Mouse (Mus musculus): ENCODE data around the gene Antxrl.

Antxrl gene
- long read RNA-seq, experiment 1 = 0 reads
- long read RNA-seq, experiment 2 = 0 reads

- intact Hi-C loops (cut with DNase I) = no loop called here
Observed at GRCm38 (mm10) chr14:34052516-34052915, at the start of gene Antxrl. Gene Antxrl, plus strand, starts transcription at chr14:34052707.

GRCm38 (mm10) chr14:34015063-34015462, 37.4 kb upstream of the Antxrl start, which contains the start of gene Gm30083:
Gene Gm30083, minus strand, starts transcription at chr14:34015182.
- intact Hi-C loops (cut with DNase I) = no loop called here

GRCm38 (mm10) chr14:34016381-34016780, 36.1 kb upstream of the Antxrl start, which contains the start of gene Gm5460:
Gene Gm5460, plus strand, starts transcription at chr14:34016758.
- intact Hi-C loops (cut with DNase I) = no loop called here

- intact Hi-C loops (cut with DNase I) = no loop called here
Observed at GRCm38 (mm10) chr14:34016938-34017337, 35.6 kb upstream of the Antxrl start.

- intact Hi-C loops (cut with DNase I) = no loop called here
Observed at GRCm38 (mm10) chr14:34026710-34027109, 25.8 kb upstream of the Antxrl start.

GRCm38 (mm10) chr14:34033841-34034610, 18.5 kb upstream of the Antxrl start:
- intact Hi-C loops (cut with DNase I) = no loop called here

- intact Hi-C loops (cut with DNase I) = no loop called here
Observed at GRCm38 (mm10) chr14:34041241-34041640, 11.3 kb upstream of the Antxrl start.

GRCm38 (mm10) chr14:34043341-34043740, 9.2 kb upstream of the Antxrl start:
- intact Hi-C loops (cut with DNase I) = no loop called here

GRCm38 (mm10) chr14:34050101-34050779, 2.3 kb upstream of the Antxrl start:
- intact Hi-C loops (cut with DNase I) = no loop called here

- intact Hi-C loops (cut with DNase I) = loop anchor here (10.0 kb wide), 1 partner anchor 107 kb away; no protein-coding TSS in a partner anchor
Observed at GRCm38 (mm10) chr14:34071665-34072064, 19.2 kb downstream of the Antxrl start.

GRCm38 (mm10) chr14:34075346-34075745, 22.8 kb downstream of the Antxrl start:
- intact Hi-C loops (cut with DNase I) = loop anchor here (5.0 to 10.0 kb wide), 2 partner anchors 77 to 111 kb away; partner anchors contain the start of gene Npy4r

GRCm38 (mm10) chr14:34077222-34077621, 24.7 kb downstream of the Antxrl start:
- intact Hi-C loops (cut with DNase I) = loop anchor here (5.0 to 10.0 kb wide), 2 partner anchors 75 to 112 kb away; partner anchors contain the start of gene Npy4r

- intact Hi-C loops (cut with DNase I) = loop anchor here (5.0 to 10.0 kb wide), 2 partner anchors 74 to 113 kb away; partner anchors contain the start of gene Npy4r
Observed at GRCm38 (mm10) chr14:34078293-34078692, 25.8 kb downstream of the Antxrl start.

GRCm38 (mm10) chr14:34080321-34080997, 28.0 kb downstream of the Antxrl start:
- intact Hi-C loops (cut with DNase I) = loop anchor here (1.0 to 10.0 kb wide), 4 partner anchors 25 to 314 kb away; no protein-coding TSS in a partner anchor

- intact Hi-C loops (cut with DNase I) = loop anchor here (10.0 kb wide), 2 partner anchors 279 to 309 kb away; no protein-coding TSS in a partner anchor
Observed at GRCm38 (mm10) chr14:34085731-34086130, 33.2 kb downstream of the Antxrl start, which contains the start of gene Anxa8. Gene Anxa8, plus strand, starts transcription at chr14:34085981.

- intact Hi-C loops (cut with DNase I) = loop anchor here (10.0 kb wide), 2 partner anchors 278 to 308 kb away; no protein-coding TSS in a partner anchor
Observed at GRCm38 (mm10) chr14:34086806-34087205, 34.3 kb downstream of the Antxrl start.

GRCm38 (mm10) chr14:34087856-34088398, 35.4 kb downstream of the Antxrl start:
- intact Hi-C loops (cut with DNase I) = loop anchor here (10.0 kb wide), 2 partner anchors 277 to 307 kb away; no protein-coding TSS in a partner anchor

- intact Hi-C loops (cut with DNase I) = loop anchor here (10.0 kb wide), 2 partner anchors 275 to 305 kb away; no protein-coding TSS in a partner anchor
Observed at GRCm38 (mm10) chr14:34089796-34090195, 37.3 kb downstream of the Antxrl start.

- intact Hi-C loops (cut with DNase I) = no loop called here
Observed at GRCm38 (mm10) chr14:34091475-34091874, 39.0 kb downstream of the Antxrl start.

GRCm38 (mm10) chr14:34092856-34093255, 40.3 kb downstream of the Antxrl start:
- intact Hi-C loops (cut with DNase I) = no loop called here

GRCm38 (mm10) chr14:34096161-34096560, 43.7 kb downstream of the Antxrl start:
- intact Hi-C loops (cut with DNase I) = no loop called here
